Mouse (Mus musculus): ENCODE measurements around the gene Aldh18a1. TPM values are rescaled to one million over a fixed set of nuclear protein-coding genes. Genes with fewer than 3 reads are reported as not detected.

The Aldh18a1 gene
- total and polyA plus RNA-seq, 3 experiments, result 24.9 to 111 (median 43.7) TPM

DNA sequence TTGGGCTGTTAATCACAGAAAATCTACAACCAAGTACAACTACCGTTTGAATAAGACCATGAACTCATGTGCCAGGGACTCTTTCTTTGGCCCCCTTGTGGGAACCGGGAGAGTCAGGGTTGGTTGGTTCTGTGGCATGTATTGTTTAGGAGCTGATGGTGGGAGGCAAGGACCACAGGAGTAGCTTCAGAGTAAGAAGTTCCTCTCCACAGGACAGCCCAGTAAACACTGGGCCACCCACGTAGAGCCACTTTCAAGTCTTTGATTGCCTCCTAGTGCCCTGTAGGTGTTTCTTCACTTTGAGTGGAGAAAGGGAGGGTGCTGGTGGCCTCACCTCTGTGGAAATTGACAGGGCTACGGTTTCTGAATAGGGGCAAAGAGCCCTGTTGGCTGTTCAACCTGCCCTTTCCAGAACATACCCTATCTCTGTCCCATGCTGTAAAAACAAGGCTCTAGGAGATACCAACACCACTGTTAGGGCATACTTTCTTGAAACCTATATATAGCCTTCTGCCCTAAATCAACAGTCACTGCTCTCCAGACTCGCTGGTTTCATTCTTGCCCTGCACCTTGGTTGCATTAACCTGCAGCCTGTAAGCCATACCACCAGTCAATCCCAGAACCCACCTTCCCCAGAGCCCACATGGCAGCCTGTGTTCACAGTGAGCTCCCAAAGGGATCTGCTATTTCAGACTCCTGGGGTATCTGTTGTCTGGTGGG lies 39.3 kb downstream of the Aldh18a1 start:
- no peak for DNase-seq (ENCODE audit: low spot score)
- no peak for TF ChIP-seq CTCF (IDR thresholded peaks at IDR 0.05; ENCODE audit: low read depth, low read length)
- no peak for ATAC-seq (ENCODE audit: extremely low read depth, insufficient number of reproducible peaks, low FRiP score, poor library complexity, severe bottlenecking)

GRCm38 (mm10) chr19:40548386-40548785 lies 39.9 kb downstream of the Aldh18a1 start:
- Histone ChIP-seq H3K36me3 (replicated peaks) (peaks cover 47% of the 10 kb centered on the region), H3K9me3 (replicated peaks) (no peaks in the 10 kb centered on the region), H3K4me1 (ENCODE audit: insufficient read depth, low read depth, low read length) (peaks cover 8% of the 10 kb centered on the region; the same call in 1 of the 2 replicates), H3K27me3 (ENCODE audit: insufficient read depth, low read length) (no peaks in the 10 kb centered on the region), H3K4me3 (ENCODE audit: low read depth, low read length) (no peak overlapping the region)
- ATAC-seq (ENCODE audit: extremely low read depth, insufficient number of reproducible peaks, low FRiP score, poor library complexity, severe bottlenecking), result no peak
- TF ChIP-seq GATA2 (IDR thresholded peaks at IDR 0.05; ENCODE audit: borderline replicate concordance, low read depth, low read length), result no peak
- no peak for TF ChIP-seq TAL1 (conservative IDR thresholded peaks at IDR 0.05; ENCODE audit: low read depth, low read length)
- no peak for TF ChIP-seq GATA1 (IDR thresholded peaks at IDR 0.05; ENCODE audit: borderline replicate concordance, low read length)
- no peak for TF ChIP-seq CTCF (IDR thresholded peaks at IDR 0.05; ENCODE audit: low read depth, low read length)
- TF ChIP-seq POLR2AphosphoS5 (IDR thresholded peaks at IDR 0.05; ENCODE audit: insufficient replicate concordance, low read depth, low read length), result no peak
- no peak for DNase-seq (ENCODE audit: low spot score)

More for the DNA sequence above, 39.3 kb downstream of the Aldh18a1 start:
- Histone ChIP-seq H3K9me3 (replicated peaks) (no peaks in the 10 kb centered on the region), H3K27me3 (ENCODE audit: insufficient read depth, low read length) (no peaks in the 10 kb centered on the region), H3K4me3 (ENCODE audit: low read depth, low read length) (no peak overlapping the region), H3K36me3 (replicated peaks) (peaks cover 52% of the 10 kb centered on the region), H3K4me1 (ENCODE audit: insufficient read depth, low read depth, low read length) (peaks cover 13% of the 10 kb centered on the region; the same call in 1 of the 2 replicates)

DNA sequence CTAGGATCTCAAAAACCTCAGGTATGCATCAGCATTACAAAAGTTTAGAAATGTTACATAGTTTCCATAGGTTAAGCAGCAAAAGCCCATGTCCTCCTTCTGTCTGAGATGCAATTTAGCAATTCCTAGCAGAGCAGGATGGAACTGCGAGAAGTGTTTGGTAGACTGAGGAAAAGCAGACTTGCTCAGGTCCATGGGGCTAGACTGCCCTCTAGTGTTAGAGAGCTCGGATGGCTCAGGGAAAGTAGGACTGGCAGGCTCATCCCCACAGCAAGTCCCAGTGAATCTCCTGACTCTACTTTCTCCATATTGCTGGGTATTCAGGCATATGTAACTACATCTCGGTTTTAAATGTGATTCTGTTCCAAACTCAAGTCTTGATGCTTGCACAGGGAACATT lies 43.4 kb downstream of the Aldh18a1 start:
- peak; percentile 40 for DNase-seq (ENCODE audit: low spot score)
- no peak overlapping the region for H3K4me3 ChIP-seq (ENCODE audit: low read depth, low read length)
- no peaks in the 10 kb centered on the region; the same call in 1 of the 2 replicates for H3K27me3 ChIP-seq (ENCODE audit: insufficient read depth, low read length)
- no peak for ATAC-seq (ENCODE audit: extremely low read depth, insufficient number of reproducible peaks, low FRiP score, poor library complexity, severe bottlenecking)
- H3K9me3 ChIP-seq (replicated peaks), result no peaks in the 10 kb centered on the region
- TF ChIP-seq TAL1 (conservative IDR thresholded peaks at IDR 0.05; ENCODE audit: low read depth, low read length) (no peak), CTCF (IDR thresholded peaks at IDR 0.05; ENCODE audit: low read depth, low read length) (peak; percentile 54), GATA1 (IDR thresholded peaks at IDR 0.05; ENCODE audit: borderline replicate concordance, low read length) (no peak)
- peaks cover 11% of the 10 kb centered on the region for H3K36me3 ChIP-seq (replicated peaks)
- H3K4me1 ChIP-seq (ENCODE audit: insufficient read depth, low read depth, low read length), result no peaks in the 10 kb centered on the region

DNA sequence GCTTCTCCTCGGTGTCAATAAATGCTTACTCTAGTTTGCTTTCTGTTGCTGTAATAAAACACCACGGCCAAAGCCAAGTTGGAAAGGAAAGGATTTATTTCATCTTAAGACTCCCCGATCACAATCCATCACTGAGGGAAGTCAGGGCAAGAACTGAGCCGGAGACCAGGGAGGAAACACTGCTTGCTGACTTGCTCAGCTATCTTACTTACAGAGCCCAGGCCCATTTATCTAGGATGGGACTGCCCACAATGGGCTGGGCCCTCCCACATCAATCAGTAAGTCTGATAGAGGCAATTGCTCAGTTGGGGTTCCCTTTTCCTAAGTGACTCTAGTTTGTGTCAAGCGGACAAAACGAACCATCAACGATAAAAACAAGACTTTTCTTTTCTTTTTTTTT lies 45.5 kb downstream of the Aldh18a1 start:
- no peak overlapping the region for H3K4me3 ChIP-seq (ENCODE audit: low read depth, low read length)
- no peaks in the 10 kb centered on the region for H3K9me3 ChIP-seq (replicated peaks)
- no peak for TF ChIP-seq CTCF (IDR thresholded peaks at IDR 0.05; ENCODE audit: low read depth, low read length)
- TF ChIP-seq GATA2 (IDR thresholded peaks at IDR 0.05; ENCODE audit: borderline replicate concordance, low read depth, low read length), result no peak
- TF ChIP-seq GATA1 (IDR thresholded peaks at IDR 0.05; ENCODE audit: borderline replicate concordance, low read length), result no peak
- no peak for TF ChIP-seq POLR2AphosphoS5 (IDR thresholded peaks at IDR 0.05; ENCODE audit: insufficient replicate concordance, low read depth, low read length)
- no peak for TF ChIP-seq TAL1 (conservative IDR thresholded peaks at IDR 0.05; ENCODE audit: low read depth, low read length)
- no peak for DNase-seq (ENCODE audit: low spot score)
- no peaks in the 10 kb centered on the region for H3K36me3 ChIP-seq (replicated peaks)
- peaks cover 4% of the 10 kb centered on the region; the same call in 1 of the 2 replicates for H3K27me3 ChIP-seq (ENCODE audit: insufficient read depth, low read length)
- ATAC-seq (ENCODE audit: extremely low read depth, insufficient number of reproducible peaks, low FRiP score, poor library complexity, severe bottlenecking), result no peak
- no peaks in the 10 kb centered on the region for H3K4me1 ChIP-seq (ENCODE audit: insufficient read depth, low read depth, low read length)

DNA sequence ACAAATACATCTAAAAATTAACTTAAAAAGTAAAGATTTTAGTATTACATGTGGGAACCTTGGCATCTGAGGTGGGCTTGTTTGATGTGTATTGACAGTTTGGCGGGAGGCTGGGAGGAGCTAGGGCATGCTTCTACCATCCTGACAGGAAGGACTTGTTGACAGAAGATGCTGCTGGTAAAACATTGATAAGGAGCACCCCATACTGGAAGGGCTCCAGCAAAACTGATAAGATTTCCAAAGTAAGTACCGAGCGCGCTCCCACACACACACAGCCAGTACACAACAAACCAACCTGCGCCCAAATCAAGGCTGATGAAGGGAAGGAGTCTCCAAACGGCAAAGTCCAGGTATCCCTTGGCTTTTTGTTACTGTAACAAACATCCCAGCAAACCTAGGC lies 51.7 kb downstream of the Aldh18a1 start:
- TF ChIP-seq TAL1 (conservative IDR thresholded peaks at IDR 0.05; ENCODE audit: low read depth, low read length) (no peak), POLR2AphosphoS5 (IDR thresholded peaks at IDR 0.05; ENCODE audit: insufficient replicate concordance, low read depth, low read length) (no peak), CTCF (IDR thresholded peaks at IDR 0.05; ENCODE audit: low read depth, low read length) (no peak), GATA1 (IDR thresholded peaks at IDR 0.05; ENCODE audit: borderline replicate concordance, low read length) (no peak), GATA2 (IDR thresholded peaks at IDR 0.05; ENCODE audit: borderline replicate concordance, low read depth, low read length) (no peak)
- Histone ChIP-seq H3K36me3 (replicated peaks) (no peaks in the 10 kb centered on the region), H3K27me3 (ENCODE audit: insufficient read depth, low read length) (peaks cover 4% of the 10 kb centered on the region; the same call in 1 of the 2 replicates), H3K4me1 (ENCODE audit: insufficient read depth, low read depth, low read length) (peaks cover 30% of the 10 kb centered on the region), H3K4me3 (ENCODE audit: low read depth, low read length) (no peak overlapping the region), H3K9me3 (replicated peaks) (no peaks in the 10 kb centered on the region)
- DNase-seq (ENCODE audit: low spot score) (peak; percentile 35), ATAC-seq (ENCODE audit: extremely low read depth, insufficient number of reproducible peaks, low FRiP score, poor library complexity, severe bottlenecking) (peak; percentile 68)

DNA sequence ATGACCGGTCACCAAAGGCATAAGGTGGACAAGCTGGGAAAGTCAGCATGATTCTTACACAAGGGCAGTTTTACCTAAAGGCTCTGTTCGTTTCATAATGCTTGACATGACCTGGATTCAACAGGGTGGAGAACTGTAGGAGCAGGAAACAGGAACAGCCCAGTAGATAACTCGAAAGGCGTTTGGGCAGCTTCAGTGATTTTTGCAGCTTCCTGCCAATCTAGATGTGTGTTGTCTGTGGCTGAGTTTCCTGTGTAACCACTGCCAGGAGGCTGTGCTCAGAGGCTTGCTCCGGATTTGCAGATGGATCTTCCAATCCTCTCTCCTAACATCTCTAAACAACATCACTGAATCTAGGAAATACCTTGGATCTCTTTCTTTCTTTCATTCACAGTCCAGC lies 55.7 kb downstream of the Aldh18a1 start:
- H3K9me3 ChIP-seq (replicated peaks), result no peaks in the 10 kb centered on the region
- ATAC-seq (ENCODE audit: extremely low read depth, insufficient number of reproducible peaks, low FRiP score, poor library complexity, severe bottlenecking) (no peak), DNase-seq (ENCODE audit: low spot score) (no peak)
- no peaks in the 10 kb centered on the region for H3K36me3 ChIP-seq (replicated peaks)
- TF ChIP-seq TAL1 (conservative IDR thresholded peaks at IDR 0.05; ENCODE audit: low read depth, low read length), result no peak
- no peak for TF ChIP-seq GATA2 (IDR thresholded peaks at IDR 0.05; ENCODE audit: borderline replicate concordance, low read depth, low read length)
- no peak for TF ChIP-seq POLR2AphosphoS5 (IDR thresholded peaks at IDR 0.05; ENCODE audit: insufficient replicate concordance, low read depth, low read length)
- TF ChIP-seq CTCF (IDR thresholded peaks at IDR 0.05; ENCODE audit: low read depth, low read length), result no peak
- no peak for TF ChIP-seq GATA1 (IDR thresholded peaks at IDR 0.05; ENCODE audit: borderline replicate concordance, low read length)
- no peak overlapping the region for H3K4me3 ChIP-seq (ENCODE audit: low read depth, low read length)
- H3K27me3 ChIP-seq (ENCODE audit: insufficient read depth, low read length), result no peaks in the 10 kb centered on the region
- peaks cover 41% of the 10 kb centered on the region for H3K4me1 ChIP-seq (ENCODE audit: insufficient read depth, low read depth, low read length)
